Mouse (Mus musculus) ES-Bruce4 (cell line): Measurements from ENCODE around the gene Tnfrsf21.

Experiments
- CTCF ChIP-seq: IDR thresholded peaks from one replicate; pipeline ENCODE4 v1.8.1; 2011; ENCODE audit warnings: low read depth, low read length
- EP300 ChIP-seq: IDR thresholded peaks from 2 replicates; pipeline ENCODE4 v1.6.1; 2011; ENCODE audit warnings: low read depth, low read length; ENCODE audit not compliant: insufficient read depth
- POLR2A ChIP-seq: IDR thresholded peaks from one replicate; pipeline ENCODE4 v1.8.1; 2011; ENCODE audit warnings: low read length; ENCODE audit not compliant: insufficient read depth

- TF ChIP-seq EP300 (no peak), CTCF (no peak), POLR2A (no peak)
Observed at GRCm38 (mm10) chr17:43116748-43117147, 100.4 kb downstream of the Tnfrsf21 start.
